Mouse (Mus musculus): Measurements from ENCODE around the gene Msantd3.

GRCm38 (mm10) chr4:48548393-48549045, 8.8 kb downstream of the Msantd3 start:
- TF ChIP-seq GATA1 (IDR thresholded peaks at IDR 0.05; ENCODE audit: borderline replicate concordance, low read length) (no peak), FLI1 (IDR thresholded peaks at IDR 0.05; ENCODE audit: low read length) (no peak)
